Mouse (Mus musculus) c-Kit-positive CD71-positive TER-119-positive erythroid progenitor cells, embryonic 14.5 days (primary cell): ENCODE results near the gene Nop2.

ENCODE experiments used
- DNase-seq: peaks from one replicate; pipeline ENCODE4 v3.0.0-alpha.2; 2013; ENCODE audit warnings: low spot score

The Nop2 gene

DNA sequence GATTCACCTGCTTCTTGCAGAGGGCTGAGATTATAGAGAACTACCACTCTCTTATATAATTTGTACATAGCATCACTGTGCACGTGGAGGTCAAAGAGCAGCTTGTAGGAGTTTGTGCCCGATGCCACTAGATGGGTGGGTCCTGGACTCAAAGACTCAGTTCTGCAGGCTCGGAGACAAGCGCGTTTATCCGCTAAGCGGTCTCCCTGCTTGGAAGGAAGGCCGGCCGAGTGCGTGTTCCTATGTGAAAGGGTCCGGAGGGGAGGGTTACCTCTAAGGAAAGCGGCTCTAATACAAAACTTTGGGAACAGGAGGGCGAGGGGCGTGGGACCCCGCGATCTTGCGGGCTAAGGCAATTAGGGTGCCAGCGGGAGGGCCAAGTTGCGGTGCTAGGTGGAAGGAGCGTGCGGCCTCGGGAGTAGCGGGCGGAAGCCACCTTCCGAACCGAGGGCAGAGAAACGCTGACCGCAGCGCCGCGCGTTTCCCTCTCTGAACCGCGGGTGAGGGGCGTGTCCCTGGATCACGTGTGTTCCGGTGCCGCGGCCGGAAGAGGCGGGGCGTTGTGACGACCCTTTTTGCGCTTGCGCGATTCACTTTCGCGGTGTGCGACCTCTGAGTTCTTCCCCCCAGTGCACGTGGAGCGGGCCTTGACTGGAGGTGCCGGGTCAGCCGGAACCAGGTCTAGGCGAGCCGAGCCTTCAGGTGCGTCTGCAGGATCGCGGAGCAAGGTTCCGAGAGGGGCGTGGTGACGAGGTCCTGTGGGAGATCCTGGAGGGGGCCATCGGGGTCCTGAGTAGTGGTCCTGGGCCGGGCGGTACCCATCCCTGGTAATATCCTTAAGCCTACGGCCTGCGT, at the start of gene Nop2:
Nop2 (plus strand) TSS at position 608 of the 855 bp plus-strand sequence.
- DNase-seq: peak; percentile 93

DNA sequence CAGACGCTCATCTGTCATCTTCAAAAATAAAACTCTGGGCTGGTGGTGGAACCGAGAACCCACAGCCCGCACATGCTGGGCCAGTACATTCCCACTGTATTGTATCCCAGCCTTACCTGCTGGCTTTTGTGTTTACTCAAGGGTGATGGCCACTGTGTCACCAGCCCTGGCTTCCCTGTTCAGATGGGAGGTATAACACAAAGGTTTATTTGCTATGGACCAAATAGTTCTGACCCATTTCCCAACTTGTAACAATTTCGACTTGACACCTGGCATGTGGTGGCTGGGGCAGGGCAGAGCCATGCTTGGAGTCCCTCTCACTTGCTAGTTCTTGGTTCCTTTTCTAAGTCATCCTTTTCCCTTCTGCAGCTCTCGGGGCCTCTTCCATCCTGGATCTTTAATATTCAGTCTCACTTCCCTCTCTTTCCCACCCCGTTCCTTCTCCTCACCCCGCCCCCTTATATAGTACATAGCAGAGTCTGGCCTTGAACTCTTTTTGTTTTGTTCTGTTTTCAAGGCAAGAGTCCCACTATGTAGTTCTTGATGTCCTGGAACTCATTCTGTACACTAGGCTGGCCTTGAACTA, 48.8 kb upstream of the Nop2 start:
- no peak for DNase-seq

DNA sequence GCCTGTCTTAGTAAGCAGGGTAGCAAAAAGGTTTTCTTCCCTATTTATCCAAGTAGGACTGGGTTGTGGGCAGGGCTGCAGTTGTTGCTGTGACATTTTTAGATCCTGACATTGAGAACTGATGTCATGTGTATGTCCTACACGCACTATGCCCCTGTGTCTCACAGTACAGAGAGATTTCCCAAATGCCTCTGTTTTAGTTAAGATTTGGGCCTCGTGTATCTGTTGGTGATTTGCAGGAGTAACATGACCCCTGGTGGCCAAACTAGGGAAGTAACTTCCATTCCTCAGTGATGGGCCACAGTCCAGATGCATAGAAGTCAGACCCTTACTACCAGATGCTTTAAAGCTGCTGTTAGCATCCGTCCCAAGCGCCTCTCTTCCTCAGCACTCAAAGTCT, 47.3 kb upstream of the Nop2 start:
- DNase-seq: no peak

DNA sequence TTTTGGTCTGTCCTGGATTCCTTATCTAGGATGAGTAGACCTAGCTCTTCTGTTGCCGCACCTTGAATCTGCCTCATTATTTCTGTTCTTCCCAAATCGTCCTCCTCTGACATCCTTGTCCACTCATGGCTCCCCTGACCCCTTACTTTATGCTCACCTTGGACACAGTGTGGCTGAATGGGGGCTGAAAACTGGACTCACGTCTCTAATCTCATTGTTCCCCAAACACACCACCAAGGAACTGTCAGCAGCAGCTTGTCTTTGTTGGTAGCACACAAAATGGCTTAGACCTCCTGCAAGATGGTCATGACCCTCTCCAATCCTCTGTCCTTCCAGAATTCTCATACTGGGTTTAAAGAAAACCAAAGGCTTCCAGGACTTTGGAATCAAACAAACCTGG, 43.8 kb upstream of the Nop2 start:
- no peak for DNase-seq

DNA sequence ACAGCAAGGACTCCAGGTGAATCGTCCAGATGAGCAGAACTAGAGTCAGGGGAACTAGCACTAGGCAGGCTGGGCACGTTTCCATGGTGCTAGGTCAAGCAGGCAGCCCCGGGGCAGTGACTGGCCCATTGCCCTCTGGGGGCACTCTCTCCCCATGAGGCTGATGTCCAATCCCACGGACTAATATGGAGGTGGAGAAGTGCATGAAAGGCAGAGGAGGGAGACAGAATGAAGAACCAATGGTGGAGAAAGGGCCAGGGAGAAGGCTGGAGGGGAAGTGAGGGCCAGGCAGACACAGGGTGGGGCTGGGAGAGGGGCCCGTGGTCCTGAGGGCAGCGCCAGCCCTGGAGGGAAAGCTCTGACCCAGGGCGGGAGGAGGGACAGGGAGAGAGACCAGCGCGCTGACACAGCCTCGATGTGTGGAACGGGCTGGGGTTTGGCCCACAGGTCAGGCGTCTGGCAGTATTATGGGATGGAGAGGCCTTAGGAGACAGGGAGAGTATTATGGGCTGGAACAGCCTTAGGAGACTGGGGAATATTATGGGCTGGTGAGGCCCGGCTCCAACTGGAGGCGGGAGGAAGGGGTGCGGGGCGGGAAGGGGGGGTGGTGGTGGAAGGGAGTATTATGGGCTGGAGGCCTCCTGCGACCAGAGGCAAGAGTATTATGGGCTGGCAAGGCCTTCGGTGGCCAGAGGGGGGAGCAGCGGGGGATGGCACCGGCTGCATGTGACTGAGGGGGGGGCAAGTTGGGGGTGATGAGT, 43.0 kb upstream of the Nop2 start:
- no peak for DNase-seq

DNA sequence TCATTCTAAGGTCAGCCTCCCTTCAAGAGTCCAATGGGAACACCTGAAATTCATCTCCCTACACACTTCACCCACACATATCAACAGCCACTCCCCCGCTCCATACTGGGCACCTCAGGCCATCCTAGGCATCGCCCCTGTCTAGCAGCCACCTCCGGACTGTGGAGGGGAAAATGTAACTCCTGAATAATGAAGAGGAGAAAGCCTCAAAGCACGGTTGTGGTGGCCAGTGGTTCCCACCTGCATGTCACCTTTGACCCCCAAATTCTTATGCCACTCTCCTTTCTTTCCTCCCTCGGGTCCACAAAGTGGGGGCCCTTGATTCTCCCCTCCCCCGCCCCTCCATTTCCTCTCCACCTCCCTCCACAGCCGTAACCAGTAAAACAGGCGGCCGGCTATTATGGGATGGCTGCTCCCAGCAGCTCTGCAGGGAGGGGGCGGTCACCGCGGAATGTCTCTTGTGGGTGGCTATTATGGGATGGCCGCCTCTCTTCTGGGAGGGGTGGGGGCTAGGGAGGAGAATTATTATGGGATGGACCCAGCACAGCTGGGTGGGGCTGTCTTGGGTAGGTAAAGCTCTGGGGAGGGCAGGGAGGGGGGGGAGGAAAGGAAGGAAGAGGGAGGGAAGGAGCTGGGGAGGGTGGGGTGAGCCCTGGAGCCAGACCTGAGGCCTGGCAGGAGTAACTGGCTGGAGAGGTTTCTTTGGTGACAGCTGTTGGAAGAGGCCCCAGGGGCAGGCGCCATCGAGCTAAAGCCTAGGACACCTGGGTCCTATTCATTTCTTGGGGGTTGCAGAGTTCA, 42.0 kb upstream of the Nop2 start:
- peak; percentile 68 for DNase-seq

DNA sequence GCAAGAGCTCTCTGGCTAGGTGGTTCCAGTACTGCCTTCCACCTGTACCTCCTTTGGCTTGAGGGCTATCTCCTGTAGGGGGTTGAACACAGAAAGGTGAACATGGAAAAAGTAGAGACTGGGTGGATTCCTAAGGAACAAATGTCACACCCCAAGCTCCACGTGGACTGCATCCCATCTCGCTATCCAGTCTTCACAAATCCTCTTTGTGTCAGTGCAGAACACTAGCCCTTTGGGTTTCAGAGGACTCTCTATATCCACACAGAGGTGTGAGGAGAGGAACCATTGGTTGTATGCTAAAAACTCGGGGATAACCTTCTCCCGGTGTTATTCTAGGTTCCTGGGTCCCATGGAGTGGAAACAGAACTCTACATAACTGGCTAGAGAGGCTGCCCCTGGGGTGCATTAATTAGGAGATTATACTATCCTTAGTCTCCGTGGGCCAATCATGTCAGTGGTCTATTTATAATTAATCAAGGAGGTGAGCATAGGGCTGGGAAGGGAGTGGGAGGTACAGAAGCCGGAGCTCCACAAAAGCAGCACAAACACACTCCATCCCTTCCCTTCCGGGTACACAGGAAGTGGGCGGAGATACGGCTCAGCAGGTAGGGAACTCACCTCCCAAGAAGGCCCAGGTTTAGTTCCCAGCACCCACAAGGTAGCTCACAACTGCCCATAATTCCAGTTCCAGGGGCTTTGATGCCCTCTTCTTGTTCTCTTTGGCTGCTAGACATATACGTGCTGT, 41.2 kb upstream of the Nop2 start:
- no peak for DNase-seq

DNA sequence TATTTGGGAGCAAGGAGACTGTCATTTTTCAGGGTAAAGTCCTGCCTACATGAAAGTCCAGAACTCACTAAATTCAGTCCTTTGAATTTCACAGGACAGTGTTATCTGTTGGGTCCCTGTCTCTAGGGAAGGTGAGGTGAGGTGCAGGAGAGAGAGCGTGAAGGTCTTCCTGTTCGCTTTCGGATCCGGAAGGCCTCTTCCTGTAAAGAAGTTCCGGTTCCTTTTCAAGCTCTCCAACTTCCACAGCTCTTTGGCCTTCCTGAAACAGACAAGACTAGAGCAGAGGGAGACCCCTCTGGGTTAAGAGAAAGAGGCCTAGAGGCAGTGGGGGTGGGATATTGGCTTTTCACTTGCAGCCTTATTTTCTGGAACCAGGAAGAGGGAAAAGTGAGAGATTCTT, 39.3 kb upstream of the Nop2 start:
- no peak for DNase-seq

DNA sequence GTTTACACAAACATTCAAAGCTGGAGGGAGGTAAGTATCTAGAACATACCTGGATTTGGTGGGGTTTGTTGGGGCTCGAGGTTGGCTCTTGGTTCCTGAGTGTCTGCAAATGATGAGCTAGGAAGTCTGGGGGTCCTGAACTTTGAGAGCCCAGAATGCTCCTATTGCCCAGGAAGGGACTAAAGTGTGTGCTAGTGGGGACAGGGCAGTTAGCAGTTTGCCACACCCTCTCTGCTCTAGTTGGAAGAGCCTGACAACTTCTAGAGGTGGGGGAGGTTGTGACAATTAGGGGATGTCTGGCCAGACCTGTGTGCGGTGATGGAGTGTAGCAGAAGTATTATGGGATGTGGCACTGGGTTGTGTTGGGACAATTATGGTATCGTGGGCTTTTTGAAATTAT, 36.9 kb upstream of the Nop2 start:
- no peak for DNase-seq

DNA sequence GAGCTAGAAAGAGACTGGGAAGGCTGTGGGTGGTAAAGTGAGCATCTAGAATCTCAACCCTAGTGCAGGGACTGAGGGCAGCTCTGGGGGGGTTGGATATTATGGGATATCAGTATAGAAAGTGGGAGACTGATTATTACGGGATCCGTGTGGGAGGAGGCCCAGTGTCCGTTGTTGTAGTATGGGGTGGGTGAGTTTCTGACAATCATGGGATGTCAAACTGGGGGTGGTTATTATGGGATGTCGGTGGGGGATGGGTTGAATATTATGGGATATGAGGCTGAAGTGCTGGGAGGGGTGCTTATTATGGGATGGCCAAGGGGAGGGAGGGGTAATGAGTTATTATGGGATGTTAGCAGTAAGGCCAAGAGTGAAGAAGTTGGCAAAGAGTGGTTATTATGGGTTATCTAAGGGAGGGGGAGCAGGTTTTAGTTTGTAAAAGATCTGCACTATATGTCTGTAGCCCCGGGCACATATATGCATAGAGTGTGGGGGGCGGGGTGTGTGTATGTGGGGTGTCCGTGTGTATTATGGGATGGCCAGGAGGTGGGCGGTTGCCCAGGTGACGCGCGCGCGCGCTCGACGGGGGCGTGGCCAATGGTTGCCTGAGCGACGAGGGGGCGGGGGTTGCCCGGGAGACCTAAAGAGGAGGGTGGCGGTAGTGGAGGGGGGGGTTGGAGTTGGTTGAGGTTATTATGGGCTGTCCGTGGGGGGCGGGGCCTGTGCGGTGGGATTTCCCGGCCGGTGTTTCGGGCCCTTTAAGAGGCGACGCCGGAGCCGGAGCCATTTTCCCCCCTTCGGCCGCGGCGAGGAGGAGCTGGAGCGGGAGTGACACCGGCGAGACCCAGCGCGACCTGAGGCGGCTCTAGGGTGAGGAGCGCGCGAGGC, 36.1 kb upstream of the Nop2 start, which contains the start of gene Chd4:
Chd4 (plus strand) TSS at position 591 of the 888 bp plus-strand sequence.
- peak; percentile 91 for DNase-seq

DNA sequence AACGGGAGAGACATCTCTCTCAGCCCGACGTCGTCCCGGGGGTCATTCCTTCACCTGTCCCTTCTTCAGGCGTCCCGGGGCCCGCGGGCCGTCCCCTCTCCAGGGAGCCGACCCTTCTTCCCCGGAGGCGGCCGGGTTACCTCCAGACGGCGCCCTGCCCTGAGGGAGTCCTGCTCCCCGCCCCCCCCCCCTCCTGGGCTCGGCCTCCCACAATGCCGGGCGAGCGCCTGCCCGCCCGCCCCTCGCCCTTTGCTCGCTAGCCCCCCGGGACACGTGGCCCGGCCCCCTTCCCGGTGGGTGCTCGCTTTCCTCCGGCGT, 35.5 kb upstream of the Nop2 start:
- DNase-seq: no peak

DNA sequence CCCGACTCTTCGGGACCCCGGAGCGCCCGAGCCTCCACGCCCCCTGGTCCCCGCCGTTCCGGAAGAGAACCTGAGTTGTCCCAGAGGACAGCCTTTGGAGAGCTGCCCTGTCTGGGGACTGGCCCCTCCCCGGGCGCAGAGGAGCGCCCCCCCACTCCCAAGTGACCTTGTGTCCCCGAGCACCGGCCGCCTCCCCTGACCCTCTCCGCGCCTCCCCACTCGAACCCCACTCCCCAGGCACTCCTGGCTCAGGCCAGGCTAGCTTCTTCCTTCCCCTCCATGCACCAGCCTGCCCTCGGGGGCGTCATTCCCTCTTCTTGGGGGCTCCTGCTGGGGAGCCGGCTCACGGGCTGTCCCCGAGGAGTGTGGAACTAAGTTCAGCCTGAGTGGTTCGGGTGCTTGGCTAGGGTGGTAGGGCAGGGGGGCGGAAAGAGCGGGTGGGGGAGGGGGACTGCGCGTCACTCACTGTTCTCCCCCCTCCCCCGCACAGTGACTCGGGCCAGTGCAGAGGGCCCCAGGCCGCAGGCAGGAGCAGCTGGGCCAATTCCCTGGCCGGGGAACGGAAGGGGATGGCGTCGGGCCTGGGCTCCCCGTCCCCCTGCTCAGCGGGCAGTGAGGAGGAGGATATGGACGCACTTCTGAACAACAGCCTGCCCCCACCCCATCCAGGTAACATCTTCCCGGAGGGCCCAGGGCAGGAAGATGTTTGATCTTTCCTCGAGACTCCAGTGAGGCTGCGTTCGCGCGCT, 34.9 kb upstream of the Nop2 start:
- DNase-seq: no peak

DNA sequence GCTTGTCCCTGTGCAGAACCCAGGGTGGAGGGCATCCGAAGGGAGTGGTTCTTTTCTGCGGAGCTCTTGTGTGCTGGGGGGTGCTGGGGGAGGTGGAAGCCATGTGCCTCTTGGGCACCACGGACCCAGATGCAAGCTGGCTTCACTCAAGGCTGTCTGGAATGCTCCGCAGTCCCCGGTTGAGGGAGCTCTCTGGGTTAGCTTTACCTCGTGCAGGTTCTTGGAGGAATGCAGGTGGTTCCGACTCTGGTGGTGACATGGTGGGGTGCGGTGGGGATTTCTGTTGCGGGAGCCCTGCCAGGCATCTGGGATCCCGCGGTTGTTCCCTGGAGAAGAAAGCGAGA, 34.4 kb upstream of the Nop2 start:
- no peak for DNase-seq

DNA sequence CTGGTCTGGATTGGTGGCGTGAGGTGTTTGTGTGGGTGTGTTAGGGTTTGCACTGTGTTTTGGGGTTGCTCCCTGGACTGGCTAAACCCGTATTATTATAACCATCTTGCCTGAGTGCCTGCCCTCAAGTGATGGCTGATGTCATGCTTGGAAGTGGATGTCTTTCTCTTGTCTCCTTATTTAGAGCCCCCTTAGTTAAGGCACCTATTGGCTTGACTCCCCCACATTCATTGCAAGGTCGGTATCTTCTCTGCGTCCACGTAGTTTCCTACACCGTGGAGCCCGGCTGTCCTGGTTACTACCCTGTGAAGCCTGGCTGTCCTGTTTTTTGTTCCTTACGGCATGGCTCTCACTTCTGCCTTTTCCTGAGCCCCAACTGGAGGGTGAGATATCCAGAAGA, 33.8 kb upstream of the Nop2 start:
- DNase-seq: no peak

DNA sequence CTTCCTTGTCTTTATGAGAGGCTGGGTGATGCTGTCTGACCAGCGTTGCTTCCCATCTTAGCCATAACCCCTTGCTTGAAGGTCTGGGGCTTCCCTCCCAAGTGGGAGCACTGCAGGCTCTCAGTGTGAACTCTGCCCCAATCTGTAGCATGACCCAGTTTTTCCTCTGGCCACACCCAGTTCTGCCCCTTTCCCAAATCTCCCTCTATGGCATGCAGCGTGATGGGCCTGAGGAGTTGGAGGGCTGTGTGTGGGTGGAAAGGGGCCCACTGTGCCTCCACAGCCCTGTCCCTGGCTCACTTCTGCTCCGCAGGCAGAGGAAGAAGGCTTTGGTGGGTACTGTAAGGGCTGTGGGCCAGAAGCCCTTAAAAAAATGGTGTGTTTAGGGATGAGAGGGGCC, 33.2 kb upstream of the Nop2 start:
- no peak for DNase-seq

DNA sequence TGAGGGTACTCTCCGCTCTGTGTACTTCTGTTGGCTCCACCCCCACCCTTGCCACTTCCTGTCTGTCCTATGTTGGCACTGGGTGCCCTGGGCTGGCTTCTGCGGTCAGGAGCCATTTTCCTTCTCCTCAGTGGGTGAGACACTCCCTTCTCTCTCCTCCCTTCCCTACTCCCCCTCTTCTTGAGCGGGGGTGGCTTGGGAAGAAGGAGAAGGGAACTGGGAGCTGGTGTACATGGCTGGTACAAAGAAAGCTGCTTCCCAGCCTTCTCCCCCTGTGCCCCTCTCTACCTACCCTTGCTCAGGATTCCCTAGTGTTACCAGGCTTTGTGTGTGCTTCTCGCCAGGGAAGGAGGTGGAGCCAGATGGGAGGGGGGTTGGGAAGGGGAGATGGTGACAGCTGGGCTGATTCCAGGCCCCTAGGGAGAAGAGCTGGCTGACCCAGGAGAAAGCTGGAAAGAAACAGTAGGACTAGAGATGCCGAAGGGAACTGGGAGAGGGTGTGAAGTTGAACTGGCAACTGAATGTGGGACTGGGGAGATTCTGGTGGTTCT, 32.2 kb upstream of the Nop2 start:
- DNase-seq: no peak

DNA sequence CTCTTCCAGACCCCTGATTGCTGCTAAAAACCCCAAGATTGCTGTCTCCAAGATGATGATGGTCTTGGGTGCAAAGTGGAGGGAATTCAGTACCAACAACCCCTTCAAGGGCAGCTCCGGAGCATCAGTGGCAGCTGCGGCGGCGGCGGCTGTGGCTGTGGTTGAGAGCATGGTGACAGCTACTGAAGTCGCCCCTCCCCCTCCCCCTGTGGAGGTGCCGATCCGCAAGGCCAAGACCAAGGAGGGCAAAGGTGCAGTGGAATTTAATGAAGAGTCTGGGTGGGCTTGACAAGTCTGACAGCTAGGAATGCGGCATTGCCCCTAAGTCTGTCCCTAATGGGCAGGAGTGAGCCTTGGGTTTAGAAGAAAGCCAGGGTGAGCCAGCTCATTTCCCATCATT, 30.3 kb upstream of the Nop2 start:
- DNase-seq: no peak

DNA sequence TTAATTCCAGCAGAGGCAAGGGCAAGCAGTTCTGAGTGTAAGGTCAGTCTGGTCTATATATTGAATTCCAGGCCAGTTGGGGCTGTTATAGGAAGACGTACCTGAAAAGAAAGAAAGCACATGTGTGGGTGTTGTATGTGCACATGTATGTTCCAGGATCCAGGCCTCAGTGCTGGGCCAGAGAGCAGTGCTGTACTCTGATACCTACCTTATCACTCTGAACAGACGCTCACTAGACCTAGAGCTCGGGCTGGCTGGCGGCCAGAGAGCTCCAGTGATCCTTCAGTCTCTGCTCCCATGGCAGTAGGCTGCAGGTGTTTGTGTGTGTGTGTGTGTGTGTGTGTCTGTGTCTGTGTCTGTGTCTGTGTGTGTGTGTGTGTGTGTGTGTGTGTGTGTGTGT, 27.5 kb upstream of the Nop2 start:
- DNase-seq: peak; percentile 95

DNA sequence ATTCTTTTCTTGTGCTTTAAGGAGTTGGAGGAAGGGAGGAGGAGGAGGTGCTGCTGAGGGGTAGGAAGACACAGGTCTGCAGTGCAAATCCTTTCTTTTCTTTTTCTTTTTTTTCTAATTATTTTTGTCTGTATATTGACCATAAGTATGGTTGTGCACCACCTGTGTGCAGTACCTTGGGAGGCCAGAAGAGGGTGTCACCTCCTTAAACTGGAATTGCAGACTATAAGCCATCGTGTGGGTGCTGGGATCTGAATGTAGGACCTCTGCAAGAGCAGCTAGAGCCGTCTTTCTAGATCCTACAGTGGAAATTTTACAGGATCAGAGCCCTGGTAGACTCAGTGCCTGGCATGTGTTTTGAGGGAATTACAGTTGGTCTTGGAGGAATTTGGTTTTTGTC, 24.0 kb upstream of the Nop2 start:
- DNase-seq: no peak

DNA sequence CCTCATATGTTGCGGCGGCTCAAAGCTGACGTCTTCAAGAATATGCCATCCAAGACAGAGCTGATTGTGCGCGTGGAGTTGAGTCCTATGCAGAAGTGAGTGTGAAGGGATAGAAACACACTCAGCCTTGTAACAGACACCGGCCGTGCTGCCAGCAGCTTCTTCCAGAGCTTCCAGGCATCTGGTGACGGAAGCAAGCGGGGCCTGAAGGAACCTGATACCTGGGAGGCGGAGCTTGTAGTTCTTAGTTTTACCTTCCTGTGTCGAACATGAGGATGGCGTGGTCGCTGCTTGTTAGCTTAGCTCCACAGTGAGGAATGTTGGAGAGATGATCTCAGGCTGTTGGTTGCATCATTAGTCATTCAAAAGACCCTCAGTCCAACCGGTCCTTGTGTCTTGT, 22.3 kb upstream of the Nop2 start:
- DNase-seq: no peak
